Mouse (Mus musculus) cerebellum, adult 2 months (tissue): Measurements from ENCODE around the gene Tmem186. TPM values are rescaled to one million over a fixed set of nuclear protein-coding genes. Genes with fewer than 3 reads are reported as not detected.

ENCODE experiments used
- DNase-seq, 2 experiments: peaks; one replicate each; pipeline ENCODE4 v3.0.0; 2021
- H3K27ac ChIP-seq: fragments of 200-500 bp; 2 replicates; pipeline ENCODE4 v1.5.1; 2012; ENCODE audit warnings: low read length, control low read depth, inconsistent platforms; ENCODE audit not compliant: insufficient read depth
- H3K27me3 ChIP-seq: fragments of 200-500 bp; 2 replicates; pipeline ENCODE4 v1.6.1; 2012; ENCODE audit warnings: inconsistent platforms, mild to moderate bottlenecking, low read length, moderate library complexity; ENCODE audit not compliant: control insufficient read depth, insufficient read depth
- H3K4me1 ChIP-seq: fragments of 200-500 bp; 2 replicates; pipeline ENCODE4 v1.6.1; 2011; ENCODE audit warnings: low read length; ENCODE audit not compliant: control insufficient read depth, insufficient read depth
- H3K4me3 ChIP-seq: fragments of 200-500 bp; replicated peaks from 2 replicates; pipeline ENCODE3; 2011; ENCODE audit warnings: mild to moderate bottlenecking, low read depth, low read length, control low read depth; ENCODE audit not compliant: insufficient read depth
- CTCF ChIP-seq: fragments of 200-500 bp; IDR thresholded peaks from 2 replicates; pipeline ENCODE4 v1.5.1; 2011; ENCODE audit warnings: low read depth, mild to moderate bottlenecking, control low read depth, low read length, moderate library complexity, borderline replicate concordance; ENCODE audit not compliant: insufficient read depth
- POLR2A ChIP-seq: fragments of 200-500 bp; IDR thresholded peaks from 2 replicates; pipeline ENCODE4 v1.6.1; 2011; ENCODE audit warnings: low read length, control low read depth, borderline replicate concordance; ENCODE audit not compliant: insufficient read depth
- WGBS: fragments of 180-500 bp; shearing (Covaris S2); methylation state at CpG from one replicate; pipeline ENCODE4 v1.1.7; 2018; 5-methylcytosine and 5-hydroxymethylcytosine counted together
- polyA plus RNA-seq: library from polyadenylated mRNA; depleted of rRNA; stranded (reverse); fragments of >200 nt; gene quantifications from 2 replicates; pipeline ENCODE4 v1.2.3, GENCODE M21; 2012

Gene Tmem186
- polyA plus RNA-seq, 1 experiment: 19.0 TPM

GRCm38 (mm10) chr16:8650007-8650406 lies 12.5 kb upstream of the Tmem186 start:
- H3K27me3 ChIP-seq: no peaks in the 10 kb centered on the region; the same call in 1 of the 2 replicates
- H3K4me3 ChIP-seq: no peak overlapping the region
- no peak for DNase-seq
- WGBS: 95% methylated on average over 3 of the region's 3 CpGs
- TF ChIP-seq CTCF (no peak), POLR2A (no peak)
- no peak overlapping the region for H3K27ac ChIP-seq
- no peaks in the 10 kb centered on the region for H3K4me1 ChIP-seq

GRCm38 (mm10) chr16:8645546-8645945 lies 8.0 kb upstream of the Tmem186 start:
- TF ChIP-seq CTCF: no peak
- no peak for TF ChIP-seq POLR2A
- no peak for DNase-seq
- 88% methylated on average over 6 of the region's 6 CpGs for WGBS

GRCm38 (mm10) chr16:8643855-8644254 lies 6.3 kb upstream of the Tmem186 start:
- Histone ChIP-seq H3K27ac (no peak overlapping the region), H3K4me3 (no peak overlapping the region), H3K4me1 (no peaks in the 10 kb centered on the region), H3K27me3 (no peaks in the 10 kb centered on the region)
- DNase-seq: peak; percentile 33 to 38
- TF ChIP-seq CTCF: peak; percentile 76
- TF ChIP-seq POLR2A: no peak
- WGBS: 73% methylated on average over 2 of the region's 2 CpGs

More at GRCm38 (mm10) chr16:8645546-8645945, 8.0 kb upstream of the Tmem186 start:
- no peaks in the 10 kb centered on the region for H3K27me3 ChIP-seq
- peak overlapping the region; percentile 34; the same call in 1 of the 2 replicates for H3K27ac ChIP-seq
- no peak overlapping the region for H3K4me3 ChIP-seq
- H3K4me1 ChIP-seq: no peaks in the 10 kb centered on the region

GRCm38 (mm10) chr16:8639466-8640191 lies 2.1 kb upstream of the Tmem186 start:
- Histone ChIP-seq H3K27ac (no peak overlapping the region), H3K4me1 (peaks cover 7% of the 10 kb centered on the region; the same call in 1 of the 2 replicates), H3K27me3 (no peaks in the 10 kb centered on the region), H3K4me3 (no peak overlapping the region)
- no peak for TF ChIP-seq POLR2A
- TF ChIP-seq CTCF: no peak
- no peak for DNase-seq
- 92% methylated on average over 11 of the region's 11 CpGs for WGBS

GRCm38 (mm10) chr16:8638131-8638530 lies 619 bp upstream of the Tmem186 start:
- DNase-seq: no peak
- no peaks in the 10 kb centered on the region for H3K27me3 ChIP-seq
- 42% methylated on average over 7 of the region's 7 CpGs for WGBS
- H3K27ac ChIP-seq: no peak overlapping the region
- H3K4me1 ChIP-seq: peaks cover 7% of the 10 kb centered on the region; the same call in 1 of the 2 replicates
- TF ChIP-seq CTCF (no peak), POLR2A (no peak)
- peak overlapping the region; percentile 70 for H3K4me3 ChIP-seq

- Histone ChIP-seq H3K27me3 (no peaks in the 10 kb centered on the region), H3K4me1 (peaks cover 7% of the 10 kb centered on the region; the same call in 1 of the 2 replicates), H3K4me3 (peak overlapping the region; percentile 70), H3K27ac (peak overlapping the region; percentile 6; the same call in 1 of the 2 replicates)
- WGBS: under 1% methylated on average over 13 of the region's 13 CpGs
- TF ChIP-seq CTCF (no peak), POLR2A (no peak)
- no peak for DNase-seq
Observed at GRCm38 (mm10) chr16:8636867-8637216, 670 bp downstream of the Tmem186 start.

GRCm38 (mm10) chr16:8631428-8631827 lies 6.1 kb downstream of the Tmem186 start:
- Histone ChIP-seq H3K27me3 (no peaks in the 10 kb centered on the region; the same call in 1 of the 2 replicates), H3K4me1 (peaks cover 7% of the 10 kb centered on the region; the same call in 1 of the 2 replicates), H3K4me3 (no peak overlapping the region), H3K27ac (no peak overlapping the region)
- DNase-seq: no peak
- TF ChIP-seq CTCF (no peak), POLR2A (no peak)
- 91% methylated on average over 5 of the region's 5 CpGs for WGBS

- TF ChIP-seq POLR2A (no peak), CTCF (no peak)
- no peak for DNase-seq
- Histone ChIP-seq H3K27ac (no peak overlapping the region), H3K4me3 (no peak overlapping the region), H3K27me3 (no peaks in the 10 kb centered on the region; the same call in 1 of the 2 replicates), H3K4me1 (no peaks in the 10 kb centered on the region)
- WGBS: 55% methylated on average over 2 of the region's 2 CpGs
Observed at GRCm38 (mm10) chr16:8630419-8630818, 7.1 kb downstream of the Tmem186 start.
